Mouse (Mus musculus) intestine, embryonic 16.5 days (tissue): ENCODE data around the gene Vps26c. TPM values are rescaled to one million over a fixed set of nuclear protein-coding genes. Genes with fewer than 3 reads are reported as not detected.

Experiments used
- ATAC-seq: fragments of 200-750 bp; cut with Nextera tagmentation; 2 replicates; pipeline ENCODE4 v1.8.0; 2017; ENCODE audit warnings: moderate TSS enrichment, moderate library complexity
- H3K27ac ChIP-seq: fragments of 300-500 bp; sonication (generic); 2 replicates; pipeline ENCODE4 v1.5.1; 2014; ENCODE audit warnings: mild to moderate bottlenecking, low read length
- H3K27me3 ChIP-seq: fragments of 300-500 bp; sonication (generic); replicated peaks from 2 replicates; pipeline ENCODE4 v1.6.1; 2014; ENCODE audit warnings: low read length, control low read depth, mixed read lengths; ENCODE audit not compliant: control insufficient read depth, insufficient read depth
- H3K36me3 ChIP-seq: fragments of 300-500 bp; sonication (generic); 2 replicates; pipeline ENCODE4 v1.6.1; 2014; ENCODE audit warnings: low read length, control low read depth; ENCODE audit not compliant: control insufficient read depth, insufficient read depth
- H3K4me1 ChIP-seq: fragments of 300-500 bp; sonication (generic); 2 replicates; pipeline ENCODE4 v1.6.1; 2014; ENCODE audit warnings: low read length, control low read depth, mixed read lengths; ENCODE audit not compliant: control insufficient read depth, insufficient read depth
- H3K4me2 ChIP-seq: fragments of 300-500 bp; sonication (generic); 2 replicates; pipeline ENCODE4 v1.6.1; 2014; ENCODE audit warnings: low read depth, low read length, control low read depth
- H3K4me3 ChIP-seq: fragments of 300-500 bp; sonication (generic); 2 replicates; pipeline ENCODE4 v1.5.1; 2014; ENCODE audit warnings: mild to moderate bottlenecking, low read length
- H3K9ac ChIP-seq: fragments of 300-500 bp; sonication (generic); 2 replicates; pipeline ENCODE4 v1.6.1; 2014; ENCODE audit warnings: low read depth, low read length
- H3K9me3 ChIP-seq: fragments of 300-500 bp; sonication (generic); 2 replicates; pipeline ENCODE4 v1.6.1; 2016; ENCODE audit warnings: low read length, control low read depth; ENCODE audit not compliant: control insufficient read depth
- WGBS: fragments of 180-500 bp; shearing (Covaris S2); extraction: QIAGEN DNeasy Blood & Tissue Kit; methylation state at CpG from one replicate; pipeline ENCODE4 v1.1.7; 2014; 5-methylcytosine and 5-hydroxymethylcytosine counted together
- polyA plus RNA-seq: library from polyadenylated mRNA; unstranded; fragments of >200 nt; fragmentation: Nextera tagmentation; extraction: Ambion mirVana; gene quantifications from 2 replicates; pipeline ENCODE4 v1.2.1, GENCODE M21; 2015

Gene Vps26c
- polyA plus RNA-seq, 1 experiment from 2014 or later: 67.7 TPM

- WGBS: 2% methylated on average over 51 of the region's 53 CpGs
- peak; percentile 81 for ATAC-seq
- H3K9ac ChIP-seq: peak overlapping the region; percentile 99
Measured at GRCm38 (mm10) chr16:94568335-94569228, 42.0 kb upstream of the Vps26c start.

GRCm38 (mm10) chr16:94567751-94568150 is 41.1 kb upstream of the Vps26c start:
- H3K9me3 ChIP-seq: no peaks in the 10 kb centered on the region
- H3K36me3 ChIP-seq: no peaks in the 10 kb centered on the region
- 0 out of 2 replicates have a peak overlapping the region, but pooled peaks have one; percentile 6 for H3K27ac ChIP-seq
- 77% methylated on average over 5 of the region's 5 CpGs for WGBS
- no peak overlapping the region for H3K9ac ChIP-seq
- H3K4me1 ChIP-seq: peaks cover 17% of the 10 kb centered on the region
- ATAC-seq: no peak
- no peak overlapping the region for H3K4me3 ChIP-seq
- no peaks in the 10 kb centered on the region for H3K27me3 ChIP-seq
- no peak overlapping the region for H3K4me2 ChIP-seq

More at GRCm38 (mm10) chr16:94568335-94569228, 42.0 kb upstream of the Vps26c start:
- Histone ChIP-seq H3K4me2 (peak overlapping the region; percentile 58), H3K4me1 (peaks cover 23% of the 10 kb centered on the region), H3K9me3 (no peaks in the 10 kb centered on the region), H3K27me3 (no peaks in the 10 kb centered on the region), H3K27ac (peak overlapping the region; percentile 98), H3K4me3 (peak overlapping the region; percentile 97), H3K36me3 (no peaks in the 10 kb centered on the region)

- no peak overlapping the region for H3K27ac ChIP-seq
- no peaks in the 10 kb centered on the region for H3K9me3 ChIP-seq
- H3K36me3 ChIP-seq: no peaks in the 10 kb centered on the region
- no peaks in the 10 kb centered on the region for H3K27me3 ChIP-seq
- WGBS: 89% methylated on average over 11 of the region's 11 CpGs
- no peak for ATAC-seq
- H3K4me1 ChIP-seq: peaks cover 12% of the 10 kb centered on the region
- H3K4me2 ChIP-seq: no peak overlapping the region
- no peak overlapping the region for H3K9ac ChIP-seq
- H3K4me3 ChIP-seq: no peak overlapping the region
Measured at GRCm38 (mm10) chr16:94566834-94567585, 40.4 kb upstream of the Vps26c start.

- Histone ChIP-seq H3K9ac (no peak overlapping the region), H3K36me3 (no peaks in the 10 kb centered on the region), H3K4me2 (no peak overlapping the region), H3K27me3 (no peaks in the 10 kb centered on the region), H3K4me3 (no peak overlapping the region), H3K4me1 (peaks cover 6% of the 10 kb centered on the region; the same call in 1 of the 2 replicates), H3K9me3 (no peaks in the 10 kb centered on the region), H3K27ac (no peak overlapping the region; the same call in 1 of the 2 replicates)
- ATAC-seq: no peak
- WGBS: 35% methylated on average over 8 of the region's 8 CpGs
Measured at GRCm38 (mm10) chr16:94566124-94566523, 39.5 kb upstream of the Vps26c start.

DNA sequence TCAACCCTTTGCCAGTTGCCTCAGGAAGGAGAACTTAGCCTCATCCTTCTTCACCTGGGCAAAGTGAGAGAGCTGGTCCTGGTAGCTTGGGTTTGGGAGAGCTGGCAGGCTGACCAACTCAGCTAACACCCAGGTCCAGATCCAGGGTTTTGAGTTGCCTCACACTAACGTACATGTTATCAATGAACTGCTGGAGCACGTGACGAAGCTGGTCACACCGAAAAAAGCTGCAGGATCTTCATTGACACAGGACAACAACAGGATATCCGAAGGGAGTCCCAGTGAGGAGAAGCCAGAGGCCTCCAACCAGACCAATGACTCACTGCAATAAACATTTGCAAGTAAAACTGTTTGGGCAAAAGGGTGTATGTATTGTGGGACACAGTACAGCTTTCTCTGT is 34.0 kb upstream of the Vps26c start:
- Histone ChIP-seq H3K27me3 (no peaks in the 10 kb centered on the region), H3K4me3 (no peak overlapping the region), H3K9me3 (no peaks in the 10 kb centered on the region), H3K4me1 (peaks cover 10% of the 10 kb centered on the region), H3K4me2 (no peak overlapping the region), H3K36me3 (no peaks in the 10 kb centered on the region), H3K27ac (no peak overlapping the region), H3K9ac (no peak overlapping the region)
- WGBS: 64% methylated on average over 5 of the region's 5 CpGs
- 0 out of 2 replicates have a peak, but pooled peaks have one; percentile 14 for ATAC-seq

- Histone ChIP-seq H3K27me3 (no peaks in the 10 kb centered on the region), H3K9me3 (no peaks in the 10 kb centered on the region), H3K4me2 (0 out of 2 replicates have a peak overlapping the region, but pooled peaks have one; percentile 8), H3K4me1 (peaks cover 10% of the 10 kb centered on the region), H3K9ac (no peak overlapping the region), H3K36me3 (no peaks in the 10 kb centered on the region), H3K27ac (peak overlapping the region; percentile 46; the same call in 1 of the 2 replicates), H3K4me3 (no peak overlapping the region)
- 0 out of 2 replicates have a peak, but pooled peaks have one; percentile 36 for ATAC-seq
- 56% methylated on average over 7 of the region's 7 CpGs for WGBS
Measured at GRCm38 (mm10) chr16:94559782-94560181, 33.2 kb upstream of the Vps26c start.

DNA sequence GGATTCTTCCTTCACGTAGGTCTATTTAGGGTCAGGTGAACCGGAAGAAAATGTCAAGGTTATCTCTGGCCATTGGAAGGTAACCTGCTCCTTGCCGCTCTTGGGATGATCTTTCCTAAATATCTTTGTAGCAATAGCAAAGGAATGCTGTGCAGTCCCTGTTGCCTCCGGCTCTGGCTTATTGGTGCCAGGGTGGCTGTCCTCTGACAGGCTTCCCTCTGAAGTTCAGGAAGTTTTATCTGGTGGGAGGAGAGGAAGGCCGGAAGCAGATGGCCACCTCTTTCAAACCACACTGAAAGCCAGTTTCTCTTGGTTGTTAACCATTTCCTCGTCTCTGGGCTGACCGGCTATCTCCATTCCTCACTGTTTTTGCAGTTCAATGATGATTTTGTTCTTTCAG is 32.7 kb upstream of the Vps26c start:
- no peaks in the 10 kb centered on the region for H3K27me3 ChIP-seq
- no peaks in the 10 kb centered on the region for H3K9me3 ChIP-seq
- WGBS: 39% methylated on average over 7 of the region's 7 CpGs
- peak overlapping the region; percentile 46; the same call in 1 of the 2 replicates for H3K27ac ChIP-seq
- H3K4me3 ChIP-seq: no peak overlapping the region
- H3K36me3 ChIP-seq: no peaks in the 10 kb centered on the region
- H3K4me2 ChIP-seq: no peak overlapping the region
- no peak overlapping the region for H3K9ac ChIP-seq
- H3K4me1 ChIP-seq: peaks cover 10% of the 10 kb centered on the region
- ATAC-seq: no peak

- no peak overlapping the region for H3K4me3 ChIP-seq
- H3K9me3 ChIP-seq: no peaks in the 10 kb centered on the region
- no peak overlapping the region for H3K9ac ChIP-seq
- no peak overlapping the region for H3K27ac ChIP-seq
- peaks cover 10% of the 10 kb centered on the region for H3K4me1 ChIP-seq
- H3K27me3 ChIP-seq: no peaks in the 10 kb centered on the region
- no peak overlapping the region for H3K4me2 ChIP-seq
- H3K36me3 ChIP-seq: no peaks in the 10 kb centered on the region
- WGBS: 74% methylated on average over 5 of the region's 5 CpGs
- no peak for ATAC-seq
Measured at GRCm38 (mm10) chr16:94556228-94556627, 29.6 kb upstream of the Vps26c start.

DNA sequence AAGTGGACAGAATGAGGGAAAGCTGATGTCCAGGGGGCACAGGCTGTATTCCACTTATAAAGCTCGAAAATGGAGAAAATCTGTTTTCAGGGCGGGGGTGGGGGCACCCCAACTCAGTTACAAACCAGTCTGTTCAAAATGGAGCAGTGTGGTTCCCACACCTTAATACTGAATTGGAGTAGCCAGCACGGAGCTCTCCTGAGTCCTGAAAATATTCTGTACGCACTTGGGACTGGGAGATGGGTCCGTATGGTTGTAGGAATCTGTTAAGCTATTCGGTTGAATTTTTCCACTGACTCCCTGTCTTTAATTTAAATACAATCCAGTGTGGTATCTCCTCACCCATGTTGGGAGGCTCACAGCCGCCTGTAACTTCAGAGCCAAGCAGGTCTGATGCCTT is 28.7 kb upstream of the Vps26c start:
- no peak overlapping the region for H3K4me2 ChIP-seq
- H3K27ac ChIP-seq: no peak overlapping the region
- 72% methylated on average over 7 of the region's 7 CpGs for WGBS
- no peaks in the 10 kb centered on the region for H3K36me3 ChIP-seq
- H3K9me3 ChIP-seq: no peaks in the 10 kb centered on the region
- peaks cover 8% of the 10 kb centered on the region for H3K4me1 ChIP-seq
- no peak overlapping the region for H3K4me3 ChIP-seq
- no peak overlapping the region for H3K9ac ChIP-seq
- ATAC-seq: no peak
- H3K27me3 ChIP-seq: no peaks in the 10 kb centered on the region
